Mouse (Mus musculus): ENCODE measurements at regions not wholly inside any gene's neighbourhood (a gene's known extent, or its start where the extent isn't known, plus 50 kb on each side); places are given as distances from the start of the nearest gene placed in this dataset.
"Not testable (repeated sequence)": the region's sequence is repeated elsewhere in the genome, so short reads cannot be mapped to it uniquely, and the experiment has no call there.

GRCm38 (mm10) chr8:15670722-15671121, 624.8 kb upstream of the BB014433 start:
- no peak for DNase-seq (ENCODE audit: low spot score)

GRCm38 (mm10) chr8:15670298-15670697, 624.4 kb upstream of the BB014433 start:
- DNase-seq (ENCODE audit: low spot score), result no peak

- no peak for DNase-seq (ENCODE audit: low spot score)
Measured at GRCm38 (mm10) chr8:15669515-15669914, 623.6 kb upstream of the BB014433 start.

GRCm38 (mm10) chr8:15660602-15661001, 614.7 kb upstream of the BB014433 start:
- DNase-seq (ENCODE audit: low spot score), result no peak

- no peak for DNase-seq (ENCODE audit: low spot score)
Measured at GRCm38 (mm10) chr8:15634769-15635366, 589.0 kb upstream of the BB014433 start.

GRCm38 (mm10) chr8:15628584-15628983, 582.7 kb upstream of the BB014433 start:
- no peak for DNase-seq (ENCODE audit: low spot score)

GRCm38 (mm10) chr8:15623602-15624392, 577.9 kb upstream of the BB014433 start:
- not testable (repeated sequence) for DNase-seq (ENCODE audit: low spot score)

- no peak for DNase-seq (ENCODE audit: low spot score)
Measured at GRCm38 (mm10) chr8:15610217-15610616, 564.3 kb upstream of the BB014433 start.

- DNase-seq (ENCODE audit: low spot score), result no peak
Measured at GRCm38 (mm10) chr8:15607598-15608215, 561.8 kb upstream of the BB014433 start.

GRCm38 (mm10) chr8:15601531-15601930, 555.7 kb upstream of the BB014433 start:
- peak; percentile 7 for DNase-seq (ENCODE audit: low spot score)

- no peak for DNase-seq (ENCODE audit: low spot score)
Measured at GRCm38 (mm10) chr8:15593106-15593505, 547.2 kb upstream of the BB014433 start.

- DNase-seq (ENCODE audit: low spot score), result no peak
Measured at GRCm38 (mm10) chr8:15583782-15584181, 537.9 kb upstream of the BB014433 start.

- DNase-seq (ENCODE audit: low spot score), result no peak
Measured at GRCm38 (mm10) chr8:15570091-15570490, 524.2 kb upstream of the BB014433 start.

GRCm38 (mm10) chr8:15567742-15568141, 521.9 kb upstream of the BB014433 start:
- no peak for DNase-seq (ENCODE audit: low spot score)

GRCm38 (mm10) chr8:15562310-15563296, 516.7 kb upstream of the BB014433 start:
- DNase-seq (ENCODE audit: low spot score), result no peak

- DNase-seq (ENCODE audit: low spot score), result no peak
Measured at GRCm38 (mm10) chr8:15532027-15532426, 486.1 kb upstream of the BB014433 start.

- DNase-seq (ENCODE audit: low spot score), result no peak
Measured at GRCm38 (mm10) chr8:15525461-15525860, 479.6 kb upstream of the BB014433 start.

GRCm38 (mm10) chr8:15519896-15520295, 474.0 kb upstream of the BB014433 start:
- DNase-seq (ENCODE audit: low spot score), result peak; percentile 29

- DNase-seq (ENCODE audit: low spot score), result no peak
Measured at GRCm38 (mm10) chr8:15500973-15501372, 455.1 kb upstream of the BB014433 start.

GRCm38 (mm10) chr8:15497566-15497965, 451.7 kb upstream of the BB014433 start:
- no peak for DNase-seq (ENCODE audit: low spot score)

- DNase-seq (ENCODE audit: low spot score), result no peak
Measured at GRCm38 (mm10) chr8:15496248-15496647, 450.4 kb upstream of the BB014433 start.

- no peak for DNase-seq (ENCODE audit: low spot score)
Measured at GRCm38 (mm10) chr8:15490774-15491173, 444.9 kb upstream of the BB014433 start.
